Comparison of ENCODE assay signal across 8 mouse cellular contexts in the genomic region with DNA sequence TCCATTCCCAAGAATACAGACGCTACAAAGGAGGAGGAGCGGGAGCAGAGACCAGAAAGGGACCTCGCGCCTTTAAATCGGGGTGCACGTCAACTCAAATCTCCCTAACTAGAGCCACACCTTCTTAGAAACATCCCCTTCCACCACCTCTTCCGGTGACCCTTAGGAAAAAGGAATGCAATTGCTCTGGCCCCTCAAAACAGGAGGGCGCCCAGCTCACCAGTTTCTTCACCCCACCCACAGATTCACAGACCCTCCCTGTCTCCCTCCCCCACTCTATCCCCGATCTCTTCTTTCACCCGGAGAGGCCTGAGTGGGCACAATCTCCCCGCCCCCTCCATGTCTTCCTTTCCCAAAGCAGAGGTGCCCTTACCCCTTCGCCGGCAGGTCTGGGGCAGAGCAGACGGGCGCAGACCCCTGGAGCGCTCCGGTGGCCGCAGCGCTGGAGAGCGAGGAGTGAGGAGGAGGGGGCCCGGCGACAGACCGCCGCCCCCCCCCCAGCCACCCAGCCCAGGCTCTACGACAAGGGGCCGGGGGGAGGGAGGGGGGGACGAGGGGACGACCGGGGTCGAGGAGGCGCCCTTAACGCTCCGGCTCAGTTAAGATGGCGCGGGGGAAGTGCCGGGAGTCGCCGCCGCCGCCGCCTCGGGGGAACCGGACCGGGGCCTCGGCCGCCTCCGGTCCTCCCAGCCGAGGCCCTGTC. TPM values are rescaled to one million over a fixed set of nuclear protein-coding genes. Genes with fewer than 3 reads are reported as not detected.
DNase-seq lines count a peak whose midpoint lies in the region; ATAC-seq and TF ChIP-seq lines count a peak whose summit lies in the region.

No protein-coding gene starts in this region.

- peak overlapping the region; percentile 83 for H3K4me2 ChIP-seq in heart, embryonic 15.5 days
- peak overlapping the region; percentile 71 for H3K4me2 ChIP-seq in lung, embryonic 14.5 days
- H3K4me2 ChIP-seq in neural tube, embryonic 15.5 days = peak overlapping the region; percentile 81

- peak; percentile 65 for DNase-seq in brain, embryonic 14.5 days (ENCODE audit: low read depth)
- DNase-seq in kidney, postnatal 14 days = peak; percentile 62
- peak; percentile 61 for DNase-seq in lung, embryonic 14.5 days
- peak; percentile 65 for DNase-seq in thymus, adult 2 months

- ATAC-seq in heart, embryonic 15.5 days (replicated peaks; ENCODE audit: insufficient number of reproducible peaks, insufficient read depth, low FRiP score, low read depth) = peak; percentile 63
- ATAC-seq in lung, embryonic 14.5 days (ENCODE audit: insufficient read depth) = peak; percentile 71
- ATAC-seq in neural tube, embryonic 15.5 days (ENCODE audit: low FRiP score) = peak; percentile 69

- WGBS in heart, embryonic 15.5 days = under 1% methylated on average over 41 of the region's 48 CpGs
- WGBS in lung, embryonic 14.5 days = under 1% methylated on average over 47 of the region's 48 CpGs
- WGBS in neural tube, embryonic 15.5 days = under 1% methylated on average over 22 of the region's 48 CpGs
- WGBS in thymus, adult 2 months = under 1% methylated on average over 40 of the region's 48 CpGs

- H3K27me3 ChIP-seq in ES-Bruce4 (ENCODE audit: control insufficient read depth, insufficient read depth, low read length, poor library complexity, severe bottlenecking) = no peaks in the 10 kb centered on the region
- no peaks in the 10 kb centered on the region for H3K27me3 ChIP-seq in erythroblast, embryonic 14.5 days (ENCODE audit: control insufficient read depth)
- no peaks in the 10 kb centered on the region for H3K27me3 ChIP-seq in heart, embryonic 15.5 days
- no peaks in the 10 kb centered on the region for H3K27me3 ChIP-seq in lung, embryonic 14.5 days (ENCODE audit: insufficient read depth, low read length)
- H3K27me3 ChIP-seq in neural tube, embryonic 15.5 days (replicated peaks) = no peaks in the 10 kb centered on the region
- no peaks in the 10 kb centered on the region for H3K27me3 ChIP-seq in thymus, adult 2 months (ENCODE audit: control insufficient read depth, insufficient read depth, low read length)

- peak overlapping the region; percentile 80 for H3K27ac ChIP-seq in ES-Bruce4 (ENCODE audit: insufficient read depth, low read length)
- peak overlapping the region; percentile 97 for H3K27ac ChIP-seq in heart, embryonic 15.5 days
- H3K27ac ChIP-seq in lung, embryonic 14.5 days (ENCODE audit: low read depth) = peak overlapping the region; percentile 97
- peak overlapping the region; percentile 97 for H3K27ac ChIP-seq in neural tube, embryonic 15.5 days (replicated peaks)
- H3K27ac ChIP-seq in thymus, adult 2 months (ENCODE audit: control insufficient read depth, insufficient read depth, low read length) = peak overlapping the region; percentile 88

- H3K4me1 ChIP-seq in ES-Bruce4 (ENCODE audit: control insufficient read depth, insufficient read depth, low read length) = peaks cover 1% of the 10 kb centered on the region
- H3K4me1 ChIP-seq in erythroblast, embryonic 14.5 days (ENCODE audit: control insufficient read depth) = peaks cover 41% of the 10 kb centered on the region
- peaks cover 22% of the 10 kb centered on the region for H3K4me1 ChIP-seq in heart, embryonic 15.5 days (replicated peaks)
- 0 out of 2 replicates have a peak, but pooled peaks cover 6% of the 10 kb centered on the region for H3K4me1 ChIP-seq in lung, embryonic 14.5 days (ENCODE audit: insufficient read depth)
- peaks cover 32% of the 10 kb centered on the region for H3K4me1 ChIP-seq in neural tube, embryonic 15.5 days
- peaks cover 5% of the 10 kb centered on the region; the same call in 1 of the 2 replicates for H3K4me1 ChIP-seq in thymus, adult 2 months (replicated peaks; ENCODE audit: control insufficient read depth, insufficient read depth, low read length)

- TF ChIP-seq CTCF in ES-Bruce4 (IDR thresholded peaks at IDR 0.05; ENCODE audit: low read depth, low read length) = no peak
- TF ChIP-seq CTCF in brain, embryonic 14.5 days (IDR thresholded peaks at IDR 0.05; ENCODE audit: borderline replicate concordance, extremely low read depth, insufficient read depth, insufficient read length) = no peak
- TF ChIP-seq CTCF in lung, embryonic 14.5 days (IDR thresholded peaks at IDR 0.05; ENCODE audit: low read depth) = no peak
- no peak for TF ChIP-seq CTCF in thymus, adult 2 months (IDR thresholded peaks at IDR 0.05; ENCODE audit: borderline replicate concordance, control insufficient read depth, extremely low read depth, insufficient read depth, low read length, poor library complexity)

- TF ChIP-seq POLR2A in ES-Bruce4 (IDR thresholded peaks at IDR 0.05; ENCODE audit: insufficient read depth, low read length) = no peak
- no peak for TF ChIP-seq POLR2A in brain, embryonic 14.5 days (IDR thresholded peaks at IDR 0.05; ENCODE audit: borderline replicate concordance, extremely low read depth, insufficient read depth, insufficient read length, poor library complexity, severe bottlenecking)
- peak; percentile 37; the same call in 1 of the 2 replicates for TF ChIP-seq POLR2A in thymus, adult 2 months (IDR thresholded peaks at IDR 0.05; ENCODE audit: control insufficient read depth, extremely low read depth, insufficient read depth, low read length, poor library complexity)

- peak overlapping the region; percentile 98 for H3K9ac ChIP-seq in ES-Bruce4 (ENCODE audit: low read depth, poor library complexity, severe bottlenecking)
- H3K9ac ChIP-seq in heart, embryonic 15.5 days = peak overlapping the region; percentile 100
- peak overlapping the region; percentile 99 for H3K9ac ChIP-seq in lung, embryonic 14.5 days
- H3K9ac ChIP-seq in neural tube, embryonic 15.5 days (replicated peaks) = peak overlapping the region; percentile 99

- H3K9me3 ChIP-seq in ES-Bruce4 (replicated peaks; ENCODE audit: control insufficient read depth, insufficient read depth, low read length, poor library complexity, severe bottlenecking) = no peaks in the 10 kb centered on the region
- no peaks in the 10 kb centered on the region for H3K9me3 ChIP-seq in erythroblast, embryonic 14.5 days (ENCODE audit: control insufficient read depth, low read length)
- no peaks in the 10 kb centered on the region for H3K9me3 ChIP-seq in heart, embryonic 15.5 days (replicated peaks)
- H3K9me3 ChIP-seq in lung, embryonic 14.5 days (ENCODE audit: low read depth, low read length) = no peaks in the 10 kb centered on the region
- no peaks in the 10 kb centered on the region for H3K9me3 ChIP-seq in neural tube, embryonic 15.5 days (replicated peaks)

- no peak for TF ChIP-seq EP300 in ES-Bruce4 (IDR thresholded peaks at IDR 0.05; ENCODE audit: insufficient read depth, low read depth, low read length)

- peak overlapping the region; percentile 92 for H3K4me3 ChIP-seq in ES-Bruce4 (ENCODE audit: low read depth, low read length)
- peak overlapping the region; percentile 99 for H3K4me3 ChIP-seq in erythroblast, embryonic 14.5 days (replicated peaks)
- peak overlapping the region; percentile 94 for H3K4me3 ChIP-seq in heart, embryonic 15.5 days
- peak overlapping the region; percentile 95 for H3K4me3 ChIP-seq in lung, embryonic 14.5 days (ENCODE audit: low read depth, low read length)
- H3K4me3 ChIP-seq in neural tube, embryonic 15.5 days (replicated peaks) = peak overlapping the region; percentile 98
- H3K4me3 ChIP-seq in thymus, adult 2 months (ENCODE audit: control insufficient read depth, insufficient read depth, low read length) = peak overlapping the region; percentile 66

- peaks cover 7% of the 10 kb centered on the region; the same call in 1 of the 2 replicates for H3K36me3 ChIP-seq in ES-Bruce4 (ENCODE audit: control insufficient read depth, insufficient read depth, low read length, poor library complexity, severe bottlenecking)
- H3K36me3 ChIP-seq in erythroblast, embryonic 14.5 days (ENCODE audit: control insufficient read depth) = peaks cover 25% of the 10 kb centered on the region
- no peaks in the 10 kb centered on the region for H3K36me3 ChIP-seq in heart, embryonic 15.5 days
- 0 out of 2 replicates have a peak, but pooled peaks cover 3% of the 10 kb centered on the region for H3K36me3 ChIP-seq in lung, embryonic 14.5 days (ENCODE audit: insufficient read depth)
- no peaks in the 10 kb centered on the region for H3K36me3 ChIP-seq in neural tube, embryonic 15.5 days
- H3K36me3 ChIP-seq in thymus, adult 2 months (ENCODE audit: control insufficient read depth, insufficient read depth, low read length) = no peaks in the 10 kb centered on the region

RNA-seq across cellular contexts. Expression of a gene that starts 0.6 kb away (rescaled TPM):
- 48.1 and 50.5 TPM in 2 replicates for polyA plus RNA-seq in ES-Bruce4 (2011; ENCODE audit: insufficient read depth, insufficient read length, low read depth, missing spikeins)
- polyA plus RNA-seq in brain, embryonic 14.5 days (2012; rRNA removed) = 22.0 and 26.6 TPM in 2 replicates
- polyA plus RNA-seq in erythroblast, embryonic 14.5 days (2012) = 0.10 and 0.13 TPM in 2 replicates
- polyA plus RNA-seq in heart, embryonic 15.5 days (2015; fragmentation: Nextera tagmentation; extraction: Ambion mirVana) = 11.4 and 13.6 TPM in 2 replicates
- polyA plus RNA-seq in lung, embryonic 14.5 days (2014; fragmentation: Nextera tagmentation; extraction: Ambion mirVana) = 20.8 TPM in 2 replicates
- 17.3 and 18.7 TPM in 2 replicates for polyA plus RNA-seq in neural tube, embryonic 15.5 days (2015; fragmentation: Nextera tagmentation; extraction: Ambion mirVana)
- polyA plus RNA-seq in thymus, adult 2 months (2012; rRNA removed) = 7.3 and 7.5 TPM in 2 replicates

Comparison
In these comparisons a context has a peak if more than half of its experiments do, and no peak if none do; other contexts are left out.
1. Peak in every context shown above with its lines: DNase-seq, ATAC-seq, H3K4me3 ChIP-seq and H3K27ac ChIP-seq.